Mouse (Mus musculus) induced T-regulatory cell, adult 2 months (primary cell): ENCODE measurements around the gene Mmp2.

Source experiments
- DNase-seq: peaks from one replicate; pipeline ENCODE4 v3.0.0-alpha.2; 2012; ENCODE audit warnings: low read depth

Mmp2 gene

DNA sequence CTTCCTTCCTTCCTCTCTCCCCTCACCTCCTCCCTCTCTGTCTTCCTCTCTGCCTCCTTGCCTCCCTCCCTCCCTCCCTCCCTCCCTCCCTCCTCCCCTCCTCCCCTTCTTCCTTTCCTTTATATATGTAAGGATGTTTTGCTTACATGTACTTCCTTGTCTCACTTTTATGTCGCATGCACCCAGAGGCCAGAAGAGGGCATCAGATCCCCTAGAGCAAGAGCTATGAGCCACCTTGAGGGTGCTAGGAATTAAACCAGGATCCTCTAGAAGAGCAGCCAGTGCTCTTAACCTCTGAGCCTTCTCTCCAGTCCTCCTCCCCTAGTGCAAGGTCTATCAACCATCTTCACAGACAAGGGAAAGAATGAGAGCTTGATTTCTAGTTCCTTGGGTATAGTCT is 69.0 kb downstream of the Mmp2 start:
- DNase-seq, result no peak

DNA sequence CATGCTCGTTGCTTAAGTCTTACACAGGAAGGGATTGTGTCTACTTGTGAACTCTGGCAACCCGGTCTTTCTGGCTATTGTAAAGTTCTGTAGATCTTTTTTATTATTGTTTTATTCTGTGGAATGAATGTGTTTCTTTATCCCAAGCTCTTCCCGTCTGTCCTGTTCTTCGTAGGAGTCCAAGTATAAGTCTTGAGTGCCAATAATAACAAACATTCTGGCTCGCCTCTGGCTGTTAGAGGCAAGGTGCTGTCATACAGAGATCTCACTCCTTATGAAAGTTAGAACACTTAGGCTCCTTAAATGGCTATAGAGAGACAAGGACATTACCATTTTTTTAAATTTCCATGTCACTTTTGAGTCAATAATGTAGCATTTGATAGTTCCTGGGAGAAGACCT is 69.5 kb downstream of the Mmp2 start:
- DNase-seq, result no peak

GRCm38 (mm10) chr8:92897794-92898193 is 70.7 kb downstream of the Mmp2 start:
- no peak for DNase-seq

DNA sequence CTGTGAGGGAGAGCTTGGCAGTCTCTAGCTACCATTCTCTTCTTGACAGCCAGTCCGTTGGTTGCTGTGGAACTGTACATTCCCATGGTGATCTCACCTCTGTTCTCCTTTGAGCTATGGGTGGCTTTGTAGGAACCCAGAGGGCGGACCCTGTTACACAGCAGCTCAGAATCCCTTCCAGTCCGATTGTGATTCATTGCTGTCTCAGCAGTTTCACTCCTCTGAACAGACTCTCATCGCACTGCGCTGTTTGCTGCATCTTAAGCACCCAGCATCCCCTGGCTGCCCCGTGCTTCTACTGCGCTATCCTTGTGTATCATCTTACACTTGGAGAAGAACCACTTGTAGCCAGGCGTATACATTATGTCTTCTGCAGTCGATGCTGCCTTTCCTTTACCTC is 72.5 kb downstream of the Mmp2 start:
- no peak for DNase-seq

DNA sequence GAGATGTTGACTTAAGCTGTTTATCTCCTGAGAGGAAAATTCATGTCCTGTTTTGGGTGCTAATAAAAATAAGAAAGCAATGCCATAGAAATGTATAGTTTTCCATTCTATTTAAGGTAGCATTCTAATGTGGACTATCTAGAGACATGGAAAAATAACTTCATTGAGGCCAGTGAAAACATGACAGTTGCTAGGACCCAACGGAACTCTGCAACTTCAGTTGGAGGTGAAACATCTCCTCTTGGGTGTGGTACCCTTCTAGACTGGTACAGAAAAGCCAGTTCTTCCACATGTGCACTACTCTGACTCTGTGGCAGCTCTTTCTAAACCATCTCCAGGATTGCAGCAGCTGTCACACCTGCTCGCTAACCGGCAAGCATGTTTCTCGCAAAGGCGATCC is 74.0 kb downstream of the Mmp2 start, which contains the start of gene Capns2:
Capns2 (plus strand) TSS at position 301 of the 400 bp plus-strand sequence.
- no peak for DNase-seq

- no peak for DNase-seq
Measured at GRCm38 (mm10) chr8:92902981-92903380, 75.9 kb downstream of the Mmp2 start.
